Mouse (Mus musculus) ES-E14 (cell line): ENCODE measurements at regions not wholly inside any gene's neighbourhood (a gene's known extent, or its start where the extent isn't known, plus 50 kb on each side); places are given as distances from the start of the nearest gene placed in this dataset.

Experiments used
- HCFC1 ChIP-seq: IDR thresholded peaks from 2 replicates; pipeline ENCODE4 v1.6.1; 2012; ENCODE audit warnings: low read length, inconsistent platforms, borderline replicate concordance; ENCODE audit not compliant: insufficient read depth
- ZNF384 ChIP-seq: IDR thresholded peaks from 2 replicates; pipeline ENCODE4 v1.6.1; 2012; ENCODE audit warnings: low read depth, low read length, inconsistent platforms

GRCm38 (mm10) chr1:189497031-189497430 is 95.0 kb upstream of the Kcnk2 start:
- TF ChIP-seq ZNF384 (no peak), HCFC1 (no peak)
